Mouse (Mus musculus) 3134 (cell line): ENCODE measurements around the gene Rnf167.

Experiments
- DNase-seq: peaks from one replicate; pipeline ENCODE4 v3.0.0-alpha.2; 2011; ENCODE audit warnings: low spot score; ENCODE audit not compliant: insufficient read length; ENCODE audit errors: extremely low read depth

Rnf167 gene

DNA sequence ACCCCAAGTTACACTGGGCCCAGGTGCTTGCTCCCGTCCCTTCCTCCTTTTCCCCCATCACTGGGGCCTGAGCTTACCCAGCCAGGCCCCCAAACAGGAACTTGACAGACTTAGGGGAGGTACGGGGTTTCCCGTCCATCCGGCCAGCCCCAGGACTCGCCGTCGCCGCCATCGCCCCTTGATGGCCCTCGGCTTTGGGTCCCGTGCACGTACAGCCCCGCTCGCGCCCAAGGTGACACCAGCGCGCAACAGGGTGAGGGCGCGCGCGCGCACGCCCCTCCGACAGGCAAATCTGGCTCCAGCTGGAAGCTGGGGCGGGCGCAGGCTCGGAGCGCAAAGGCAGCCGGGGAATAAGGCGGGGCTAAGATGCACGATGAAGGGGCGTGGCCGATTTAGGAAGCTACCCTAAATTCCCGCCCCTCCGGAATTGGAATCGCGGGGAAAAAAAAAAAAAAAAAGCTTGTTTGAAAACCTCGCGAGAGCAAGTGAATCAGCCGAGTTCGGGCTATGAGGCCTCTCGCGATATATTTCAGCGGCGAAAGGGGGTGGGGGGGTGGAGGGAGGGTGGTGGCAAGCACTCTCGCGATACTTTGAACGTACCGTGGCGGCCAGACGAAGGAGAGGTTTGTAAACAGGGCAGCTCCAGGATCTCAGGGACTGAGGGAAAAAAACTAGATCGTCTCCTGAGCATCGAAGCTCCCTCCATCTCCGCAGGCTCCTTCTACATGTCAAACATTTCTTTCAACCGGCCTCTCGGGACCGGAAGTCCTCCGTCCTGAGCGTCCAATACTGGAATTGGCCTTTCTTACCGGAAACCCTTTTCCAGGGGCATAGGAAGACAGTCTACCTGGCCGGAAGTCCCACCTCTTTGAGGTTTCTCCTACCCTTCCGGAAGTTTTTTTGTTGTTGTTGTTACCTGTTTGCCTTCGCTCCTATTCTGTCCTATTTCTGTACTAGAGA, at the start of gene Rnf167, which contains the start of gene Slc25a11:
TSS of gene Rnf167 (plus strand) at position 545 of the 960 bp plus-strand sequence.
TSS of gene Slc25a11 (minus strand) at position 789 of the 960 bp plus-strand sequence.
- peak; percentile 98 for DNase-seq

DNA sequence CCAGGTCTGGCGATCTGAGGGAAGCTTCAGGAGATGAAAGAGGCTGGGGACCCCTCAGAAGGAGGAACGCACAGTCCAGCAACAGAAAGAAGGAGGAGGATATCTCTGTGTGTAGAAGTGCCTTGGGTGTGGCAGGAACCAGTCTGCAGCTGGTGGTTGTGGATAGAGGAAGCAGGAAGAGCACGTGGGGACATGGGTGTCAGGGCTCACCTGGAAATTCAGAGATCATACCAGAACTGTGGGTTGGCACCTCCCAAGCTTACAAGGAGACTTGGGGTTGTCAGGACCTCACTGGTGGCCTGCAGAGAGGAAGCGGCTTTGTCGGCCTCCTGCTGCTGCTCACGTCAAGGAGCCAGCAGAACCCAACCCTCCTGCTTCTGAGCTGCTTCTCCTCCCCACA, 49.7 kb upstream of the Rnf167 start:
- DNase-seq: no peak

GRCm38 (mm10) chr11:70598451-70598953, 48.5 kb upstream of the Rnf167 start:
- DNase-seq: no peak

- DNase-seq: peak; percentile 56
Observed at GRCm38 (mm10) chr11:70605024-70605566, 41.9 kb upstream of the Rnf167 start.

DNA sequence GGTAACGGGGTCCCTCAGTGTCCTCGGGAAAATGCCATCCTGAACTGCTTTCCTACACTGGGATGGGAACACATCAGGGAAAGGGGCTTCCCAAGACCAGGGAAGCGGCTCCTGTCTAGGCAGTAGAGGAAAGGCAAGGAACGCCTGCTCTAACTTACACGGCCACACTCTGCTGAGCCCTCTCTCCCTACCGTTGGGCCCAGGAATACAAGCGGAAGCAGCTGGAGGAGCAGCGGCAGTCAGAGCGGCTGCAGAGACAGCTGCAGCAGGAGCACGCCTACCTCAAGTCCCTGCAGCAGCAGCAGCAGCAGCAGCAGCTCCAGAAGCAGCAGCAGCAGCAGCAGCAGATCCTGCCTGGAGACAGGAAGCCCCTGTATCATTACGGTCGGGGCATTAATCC, 40.3 kb upstream of the Rnf167 start:
- DNase-seq: no peak

GRCm38 (mm10) chr11:70607611-70608010, 39.4 kb upstream of the Rnf167 start:
- no peak for DNase-seq

- DNase-seq: no peak
Observed at GRCm38 (mm10) chr11:70608381-70609066, 38.5 kb upstream of the Rnf167 start.

DNA sequence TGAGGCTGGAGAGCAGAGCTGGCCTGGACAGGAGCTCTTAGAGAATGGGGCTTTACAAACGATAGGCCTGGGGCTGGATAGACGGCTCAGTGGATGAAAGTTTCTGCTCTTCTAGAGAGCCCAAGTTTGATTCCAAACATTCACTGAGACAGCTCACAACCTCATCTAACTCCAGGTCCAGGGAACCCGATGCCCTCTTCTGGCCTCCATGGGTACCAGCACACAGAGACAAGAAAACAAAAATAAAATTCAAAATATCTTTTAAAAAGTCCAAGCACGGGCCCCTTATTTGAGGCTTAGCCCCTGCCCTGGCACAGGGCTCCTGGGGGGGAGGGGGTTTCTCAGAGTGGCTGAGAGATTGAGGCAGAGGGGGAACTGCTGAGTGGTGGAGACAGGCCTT, 36.3 kb upstream of the Rnf167 start:
- DNase-seq: no peak

DNA sequence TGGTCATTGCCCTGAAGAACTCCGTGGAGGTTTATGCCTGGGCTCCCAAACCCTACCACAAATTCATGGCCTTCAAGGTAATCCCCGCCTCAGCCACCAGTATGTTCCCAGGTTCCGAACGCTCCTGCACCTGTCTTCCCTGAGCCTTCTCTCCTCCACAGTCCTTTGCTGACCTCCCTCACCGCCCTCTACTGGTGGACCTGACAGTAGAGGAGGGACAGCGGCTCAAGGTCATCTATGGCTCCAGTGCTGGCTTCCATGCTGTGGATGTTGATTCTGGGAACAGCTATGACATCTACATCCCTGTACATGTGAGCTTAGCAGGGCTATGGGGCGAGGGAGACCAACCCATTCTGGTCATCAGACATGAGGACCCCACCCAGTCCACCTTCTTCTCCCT, 34.5 kb upstream of the Rnf167 start:
- no peak for DNase-seq

DNA sequence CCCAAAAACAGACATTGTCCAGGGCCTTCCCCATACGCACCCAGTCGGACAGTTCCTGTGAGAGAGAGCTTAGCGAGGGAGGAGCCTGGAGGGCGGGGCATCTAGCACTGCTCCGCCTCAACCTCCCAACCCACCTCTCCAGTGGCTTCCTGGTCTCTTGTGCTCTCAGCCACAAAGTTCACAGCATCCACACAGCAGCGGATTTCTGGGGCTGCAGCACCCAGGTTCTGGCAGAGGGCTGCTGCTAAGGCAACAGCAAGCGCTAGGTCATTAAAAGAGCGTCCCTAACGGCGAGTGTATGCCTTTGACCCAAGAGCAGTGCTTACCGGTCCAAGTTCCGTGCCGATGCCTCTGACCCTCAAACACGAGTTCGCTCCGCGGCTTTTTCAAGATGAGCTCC, 32.0 kb upstream of the Rnf167 start:
- DNase-seq: no peak

- no peak for DNase-seq
Observed at GRCm38 (mm10) chr11:70615516-70616093, 31.4 kb upstream of the Rnf167 start, which contains the start of gene 4930544D05Rik. Gene 4930544D05Rik, plus strand, starts transcription at chr11:70615848.

GRCm38 (mm10) chr11:70619101-70619500, 27.9 kb upstream of the Rnf167 start, which contains the start of gene Chrne:
Gene Chrne, minus strand, starts transcription at chr11:70619216.
- no peak for DNase-seq

DNA sequence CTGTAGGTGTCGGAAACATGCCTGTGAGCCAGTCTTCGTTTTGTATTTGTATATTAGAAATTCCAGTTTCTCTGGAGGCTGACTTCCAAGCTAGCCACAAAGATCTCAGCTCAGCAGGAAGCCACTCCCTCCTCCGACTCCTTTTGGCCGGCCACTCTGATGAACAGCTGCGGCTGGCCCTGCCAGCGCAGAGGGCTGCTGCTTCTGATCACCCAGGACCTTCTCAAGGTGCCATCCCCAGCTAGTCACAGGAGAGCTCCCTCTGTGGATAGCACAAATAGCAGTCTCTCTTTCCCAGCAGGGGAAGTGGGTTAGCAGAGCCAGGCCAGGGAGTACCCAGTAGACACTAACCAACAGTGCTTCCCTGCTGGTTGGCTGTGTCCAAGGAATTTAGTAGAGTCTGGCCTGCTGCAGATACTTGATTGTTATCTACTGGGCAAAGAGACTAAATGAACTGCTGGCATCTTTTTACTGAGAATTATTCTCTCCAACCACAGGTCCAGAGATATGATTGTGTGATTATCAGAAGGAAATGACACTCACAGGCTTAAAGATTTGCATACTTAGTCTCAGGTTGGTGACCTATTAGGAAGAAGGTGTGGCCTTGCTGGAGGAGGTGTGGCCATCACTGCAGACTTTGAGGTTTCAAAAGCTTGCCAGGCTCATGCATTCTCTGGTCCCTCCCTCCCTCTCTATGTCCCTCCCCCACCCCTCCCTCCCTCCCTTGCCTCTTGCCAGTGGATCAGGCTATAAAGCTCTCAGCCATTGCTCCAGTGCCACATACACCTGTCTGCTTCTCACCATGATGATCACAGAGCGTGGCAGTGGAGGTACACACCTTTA, 24.8 kb upstream of the Rnf167 start:
- DNase-seq: peak; percentile 72

- DNase-seq: no peak
Observed at GRCm38 (mm10) chr11:70623053-70623742, 23.8 kb upstream of the Rnf167 start.

DNA sequence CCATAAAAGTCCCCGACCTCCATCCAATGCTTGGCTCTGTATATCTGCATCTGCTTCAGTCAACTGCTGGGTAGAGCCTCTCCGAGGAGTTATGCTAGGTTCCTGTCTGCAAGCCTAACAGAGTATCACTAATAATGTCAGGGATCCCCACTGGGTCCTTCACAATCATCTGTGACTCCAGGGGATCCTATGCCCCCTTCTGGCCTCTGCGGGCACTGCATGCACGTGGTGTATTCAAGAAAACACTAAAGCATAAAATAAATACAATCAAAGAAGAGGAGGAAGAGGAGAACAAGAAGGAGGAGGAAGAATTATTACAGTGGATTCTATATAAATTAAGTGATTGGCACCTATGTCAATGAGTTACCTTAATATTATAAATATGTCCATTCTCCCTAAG, 21.6 kb upstream of the Rnf167 start:
- no peak for DNase-seq

GRCm38 (mm10) chr11:70626877-70627276, 20.2 kb upstream of the Rnf167 start:
- no peak for DNase-seq

- no peak for DNase-seq
Observed at GRCm38 (mm10) chr11:70628431-70628830, 18.6 kb upstream of the Rnf167 start.

GRCm38 (mm10) chr11:70629557-70629956, 17.5 kb upstream of the Rnf167 start:
- no peak for DNase-seq

DNA sequence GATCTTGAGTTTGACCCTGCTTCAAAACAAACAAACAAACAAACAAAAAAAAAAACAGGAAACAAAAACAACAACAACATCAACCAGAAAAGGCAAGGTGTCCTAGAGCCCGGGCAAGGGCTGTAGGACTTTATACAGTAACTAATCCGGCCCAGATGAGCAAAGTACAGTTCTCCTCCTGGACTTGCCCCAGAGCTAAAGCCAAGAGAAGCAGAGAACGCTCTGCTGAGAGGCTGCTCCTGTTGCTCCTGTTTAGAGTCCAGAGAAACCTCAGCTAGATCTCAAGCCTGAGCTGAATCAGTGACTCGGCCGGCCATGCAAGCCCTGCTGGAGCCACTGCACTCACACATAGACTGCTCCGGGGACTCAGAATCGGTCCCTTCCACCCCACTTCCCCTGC, 16.9 kb upstream of the Rnf167 start:
- no peak for DNase-seq
